Mouse (Mus musculus) heart, embryonic 14.5 days (tissue): ENCODE results near the gene Gm35134. TPM values are rescaled to one million over a fixed set of nuclear protein-coding genes. Genes with fewer than 3 reads are reported as not detected.
"Not testable (repeated sequence)": the region's sequence is repeated elsewhere in the genome, so short reads cannot be mapped to it uniquely, and the experiment has no call there.

Experiments used
- ATAC-seq: fragments of 200-750 bp; cut with Nextera tagmentation; 2 replicates; pipeline ENCODE4 v1.8.0; 2017; ENCODE audit warnings: low read depth, moderate TSS enrichment; ENCODE audit not compliant: insufficient number of reproducible peaks, insufficient read depth, low FRiP score
- H3K27ac ChIP-seq, 2 experiments: fragments of 200-500 bp in 1 of 2; fragments of 300-500 bp in 1 of 2; sonication (generic) in 1 of 2; replicated peaks in 1 of 2; 2 replicates each; pipeline ENCODE4 v1.5.1; 2012 to 2014; ENCODE audit warnings: low read depth in 2 of 2, low read length in 2 of 2, control low read depth in 1 of 2, mild to moderate bottlenecking in 1 of 2, mixed read lengths in 1 of 2; ENCODE audit not compliant: control insufficient read depth in 1 of 2, insufficient read depth in 1 of 2
- H3K27me3 ChIP-seq: fragments of 300-500 bp; sonication (generic); 2 replicates; pipeline ENCODE4 v1.6.1; 2014; ENCODE audit warnings: mild to moderate bottlenecking, low read length, control low read depth; ENCODE audit not compliant: control insufficient read depth, insufficient read depth
- H3K36me3 ChIP-seq: fragments of 300-500 bp; sonication (generic); 2 replicates; pipeline ENCODE4 v1.6.1; 2014; ENCODE audit warnings: mild to moderate bottlenecking, control low read depth, low read length, mixed read lengths; ENCODE audit not compliant: control insufficient read depth, insufficient read depth
- H3K4me1 ChIP-seq, 2 experiments: fragments of 200-500 bp in 1 of 2; fragments of 300-500 bp in 1 of 2; sonication (generic) in 1 of 2; 2 replicates each; pipeline ENCODE4 v1.6.1; 2012 to 2014; ENCODE audit warnings: low read length in 2 of 2, control low read depth in 1 of 2, mixed read lengths in 1 of 2; ENCODE audit not compliant: control insufficient read depth in 2 of 2, insufficient read depth in 2 of 2
- H3K4me2 ChIP-seq: fragments of 300-500 bp; sonication (generic); 2 replicates; pipeline ENCODE4 v1.6.1; 2014; ENCODE audit warnings: mild to moderate bottlenecking, low read length
- H3K4me3 ChIP-seq, 2 experiments: fragments of 200-500 bp in 1 of 2; fragments of 300-500 bp in 1 of 2; sonication (generic) in 1 of 2; 2 replicates each; pipeline ENCODE4 v1.5.1; 2012 to 2014; ENCODE audit warnings: low read length in 2 of 2, mild to moderate bottlenecking in 2 of 2, control low read depth in 1 of 2, low read depth in 1 of 2, moderate library complexity in 1 of 2; ENCODE audit not compliant: control insufficient read depth in 1 of 2, insufficient read depth in 1 of 2
- H3K9ac ChIP-seq: fragments of 300-500 bp; sonication (generic); 2 replicates; pipeline ENCODE4 v1.6.1; 2014; ENCODE audit warnings: mild to moderate bottlenecking, low read length
- H3K9me3 ChIP-seq: fragments of 300-500 bp; sonication (generic); 2 replicates; pipeline ENCODE4 v1.6.1; 2016; ENCODE audit warnings: low read length, control low read depth; ENCODE audit not compliant: control insufficient read depth
- WGBS: fragments of 180-500 bp; shearing (Covaris S2); extraction: QIAGEN DNeasy Blood & Tissue Kit; methylation state at CpG from one replicate; pipeline ENCODE4 v1.1.7; 2014; 5-methylcytosine and 5-hydroxymethylcytosine counted together
- polyA plus RNA-seq: library from polyadenylated mRNA; unstranded; fragments of >200 nt; fragmentation: Nextera tagmentation; extraction: Ambion mirVana; gene quantifications from 2 replicates; pipeline ENCODE4 v1.2.1, GENCODE M21; 2014

The Gm35134 gene
- not detected in 2 replicates for polyA plus RNA-seq

GRCm38 (mm10) chrY:19112707-19113106 lies at the start of gene Gm35134:
Gene Gm35134 (plus strand): TSS chrY:19113007.
- H3K4me2 ChIP-seq, H3K27me3 ChIP-seq, H3K4me3 ChIP-seq, H3K4me1 ChIP-seq, ATAC-seq, H3K9ac ChIP-seq, H3K27ac ChIP-seq, H3K36me3 ChIP-seq, H3K9me3 ChIP-seq: not testable (repeated sequence)
- no CpG with 5 or more reads among the region's 7 CpGs for WGBS
